Mouse (Mus musculus) heart, adult 9 months (tissue): ENCODE measurements around the gene Mb.

Source experiments
- DNase-seq, 2 experiments: peaks; one replicate each; pipeline ENCODE4 v3.0.0; 2022; ENCODE audit warnings: low spot score in 2 of 2

Gene Mb

GRCm38 (mm10) chr15:77050570-77050969 lies at the start of gene Mb:
Gene Mb (minus strand): TSS chr15:77050670.
- DNase-seq: no peak

- DNase-seq: no peak
Observed at GRCm38 (mm10) chr15:77099756-77100155, 49.3 kb upstream of the Mb start.

- no peak for DNase-seq
Observed at GRCm38 (mm10) chr15:77097358-77097757, 46.9 kb upstream of the Mb start.

- no peak for DNase-seq
Observed at GRCm38 (mm10) chr15:77095216-77095615, 44.7 kb upstream of the Mb start.

- DNase-seq: no peak
Observed at GRCm38 (mm10) chr15:77094431-77094830, 44.0 kb upstream of the Mb start.

- no peak for DNase-seq
Observed at GRCm38 (mm10) chr15:77091394-77091793, 40.9 kb upstream of the Mb start.

GRCm38 (mm10) chr15:77090531-77090930 lies 40.1 kb upstream of the Mb start:
- no peak for DNase-seq

- no peak for DNase-seq
Observed at GRCm38 (mm10) chr15:77089249-77089648, 38.8 kb upstream of the Mb start.

- no peak for DNase-seq
Observed at GRCm38 (mm10) chr15:77086488-77086887, 36.0 kb upstream of the Mb start.

GRCm38 (mm10) chr15:77085818-77086217 lies 35.3 kb upstream of the Mb start:
- DNase-seq: peak; percentile 35 to 71

- DNase-seq: no peak
Observed at GRCm38 (mm10) chr15:77081454-77081853, 31.0 kb upstream of the Mb start.

GRCm38 (mm10) chr15:77080684-77081254 lies 30.3 kb upstream of the Mb start:
- no peak for DNase-seq

GRCm38 (mm10) chr15:77079890-77080361 lies 29.5 kb upstream of the Mb start:
- peak; percentile 65 to 69 for DNase-seq

- DNase-seq: no peak
Observed at GRCm38 (mm10) chr15:77079256-77079822, 28.9 kb upstream of the Mb start.

GRCm38 (mm10) chr15:77078786-77079185 lies 28.3 kb upstream of the Mb start:
- DNase-seq: no peak

GRCm38 (mm10) chr15:77077906-77078305 lies 27.4 kb upstream of the Mb start:
- no peak for DNase-seq

GRCm38 (mm10) chr15:77076523-77076922 lies 26.1 kb upstream of the Mb start:
- peak in 1 of 2 experiments; percentile 27 for DNase-seq

- no peak for DNase-seq
Observed at GRCm38 (mm10) chr15:77072556-77073163, 22.2 kb upstream of the Mb start.

- no peak for DNase-seq
Observed at GRCm38 (mm10) chr15:77071501-77071900, 21.0 kb upstream of the Mb start.

GRCm38 (mm10) chr15:77070745-77071268 lies 20.3 kb upstream of the Mb start:
- DNase-seq: no peak

- DNase-seq: peak in 1 of 2 experiments; percentile 26
Observed at GRCm38 (mm10) chr15:77069019-77069418, 18.5 kb upstream of the Mb start.

GRCm38 (mm10) chr15:77068439-77068861 lies 18.0 kb upstream of the Mb start:
- DNase-seq: peak in 1 of 2 experiments; percentile 46

- no peak for DNase-seq
Observed at GRCm38 (mm10) chr15:77066233-77066632, 15.8 kb upstream of the Mb start.
